Mouse (Mus musculus): ENCODE measurements at regions not wholly inside any gene's neighbourhood (a gene's known extent, or its start where the extent isn't known, plus 50 kb on each side); places are given as distances from the start of the nearest gene placed in this dataset.

- TF ChIP-seq POLR2A (IDR thresholded peaks at IDR 0.05; ENCODE audit: extremely low read depth, insufficient read depth, low read length) (no peak), CTCF (IDR thresholded peaks at IDR 0.05; ENCODE audit: extremely low read depth, insufficient read depth, low read length) (no peak)
Measured at GRCm38 (mm10) chr17:45863031-45863430, 129.4 kb upstream of the 1600014C23Rik start.
